Mouse (Mus musculus) limb, embryonic 15.5 days (tissue): Measurements from ENCODE around the gene Helq. TPM values are rescaled to one million over a fixed set of nuclear protein-coding genes. Genes with fewer than 3 reads are reported as not detected.

Experiments
- ATAC-seq: fragments of 200-750 bp; cut with Nextera tagmentation; 2 replicates; pipeline ENCODE4 v1.8.0; 2017; ENCODE audit warnings: low read depth, moderate TSS enrichment; ENCODE audit not compliant: insufficient number of reproducible peaks, low FRiP score, low TSS enrichment
- H3K27ac ChIP-seq: fragments of 300-500 bp; sonication (generic); 2 replicates; pipeline ENCODE4 v1.5.1; 2015; ENCODE audit warnings: moderate library complexity, mild to moderate bottlenecking, inconsistent platforms
- H3K27me3 ChIP-seq: fragments of 300-500 bp; sonication (generic); 2 replicates; pipeline ENCODE4 v1.6.1; 2015; ENCODE audit warnings: inconsistent platforms
- H3K36me3 ChIP-seq: fragments of 300-500 bp; sonication (generic); 2 replicates; pipeline ENCODE4 v1.6.1; 2015; ENCODE audit warnings: inconsistent platforms
- H3K4me1 ChIP-seq: fragments of 300-500 bp; sonication (generic); 2 replicates; pipeline ENCODE4 v1.6.1; 2015; ENCODE audit warnings: inconsistent platforms
- H3K4me2 ChIP-seq: fragments of 300-500 bp; sonication (generic); 2 replicates; pipeline ENCODE4 v1.6.1; 2015; ENCODE audit warnings: mild to moderate bottlenecking, inconsistent platforms
- H3K4me3 ChIP-seq: fragments of 300-500 bp; sonication (generic); 2 replicates; pipeline ENCODE4 v1.5.1; 2015; ENCODE audit warnings: mild to moderate bottlenecking, inconsistent platforms
- H3K9ac ChIP-seq: fragments of 300-500 bp; sonication (generic); 2 replicates; pipeline ENCODE4 v1.6.1; 2015; ENCODE audit warnings: inconsistent platforms
- H3K9me3 ChIP-seq: fragments of 300-500 bp; sonication (generic); 2 replicates; pipeline ENCODE4 v1.6.1; 2016; ENCODE audit warnings: inconsistent platforms
- WGBS: fragments of 180-500 bp; shearing (Covaris S2); methylation state at CpG from one replicate; pipeline ENCODE4 v1.1.7; 2015; 5-methylcytosine and 5-hydroxymethylcytosine counted together
- polyA plus RNA-seq: library from polyadenylated mRNA; unstranded; fragments of >200 nt; fragmentation: Nextera tagmentation; extraction: Ambion mirVana; gene quantifications from 2 replicates; pipeline ENCODE4 v1.2.1, GENCODE M21; 2015

Gene Helq
- polyA plus RNA-seq, 1 experiment from 2014 or later: 15.2 TPM

- H3K36me3 ChIP-seq: no peaks in the 10 kb centered on the region
- H3K27ac ChIP-seq: no peak overlapping the region
- no peaks in the 10 kb centered on the region for H3K9me3 ChIP-seq
- H3K9ac ChIP-seq: no peak overlapping the region
- H3K4me3 ChIP-seq: no peak overlapping the region
- H3K4me1 ChIP-seq: no peaks in the 10 kb centered on the region
- 81% methylated on average over 4 of the region's 4 CpGs for WGBS
- ATAC-seq: no peak
- H3K4me2 ChIP-seq: no peak overlapping the region
- no peaks in the 10 kb centered on the region for H3K27me3 ChIP-seq
Measured at GRCm38 (mm10) chr5:100734535-100734934, 63.9 kb downstream of the Helq start.

- WGBS: 82% methylated on average over 13 of the region's 13 CpGs
Measured at GRCm38 (mm10) chr5:100728757-100729156, 69.6 kb downstream of the Helq start.

GRCm38 (mm10) chr5:100726001-100726400 lies 72.4 kb downstream of the Helq start:
- H3K4me2 ChIP-seq: no peak overlapping the region
- H3K27ac ChIP-seq: no peak overlapping the region
- WGBS: 78% methylated on average over 4 of the region's 4 CpGs
- no peak overlapping the region for H3K4me3 ChIP-seq
- no peaks in the 10 kb centered on the region for H3K36me3 ChIP-seq
- no peaks in the 10 kb centered on the region for H3K4me1 ChIP-seq
- ATAC-seq: no peak
- H3K9me3 ChIP-seq: no peaks in the 10 kb centered on the region
- no peaks in the 10 kb centered on the region for H3K27me3 ChIP-seq
- no peak overlapping the region for H3K9ac ChIP-seq

More at GRCm38 (mm10) chr5:100728757-100729156, 69.6 kb downstream of the Helq start:
- no peak for ATAC-seq
- no peaks in the 10 kb centered on the region for H3K9me3 ChIP-seq
- no peak overlapping the region for H3K4me2 ChIP-seq
- H3K27me3 ChIP-seq: no peaks in the 10 kb centered on the region
- H3K4me3 ChIP-seq: no peak overlapping the region
- no peaks in the 10 kb centered on the region for H3K36me3 ChIP-seq
- no peaks in the 10 kb centered on the region for H3K4me1 ChIP-seq
- no peak overlapping the region for H3K27ac ChIP-seq
- no peak overlapping the region for H3K9ac ChIP-seq

GRCm38 (mm10) chr5:100719235-100720088 lies 78.9 kb downstream of the Helq start, which contains the start of gene Hpse:
Gene Hpse (minus strand): TSS chr5:100719716.
- H3K9me3 ChIP-seq: no peaks in the 10 kb centered on the region
- WGBS: under 1% methylated on average over 51 of the region's 56 CpGs
- peaks cover 5% of the 10 kb centered on the region; the same call in 1 of the 2 replicates for H3K4me1 ChIP-seq
- peak within 1 kb of the TSS; percentile 42; the same call in 1 of the 2 replicates for H3K9ac ChIP-seq
- ATAC-seq: peak; percentile 61
- H3K36me3 ChIP-seq: no peaks in the 10 kb centered on the region
- H3K27ac ChIP-seq: no peak within 1 kb of the TSS
- H3K4me3 ChIP-seq: peak within 1 kb of the TSS; percentile 53
- peak within 1 kb of the TSS; percentile 97 for H3K4me2 ChIP-seq
- peaks cover 17% of the 10 kb centered on the region for H3K27me3 ChIP-seq

- Histone ChIP-seq H3K4me2 (no peak overlapping the region), H3K27ac (no peak overlapping the region), H3K9ac (no peak overlapping the region), H3K36me3 (no peaks in the 10 kb centered on the region), H3K4me1 (peaks cover 8% of the 10 kb centered on the region), H3K27me3 (peaks cover 17% of the 10 kb centered on the region), H3K9me3 (no peaks in the 10 kb centered on the region), H3K4me3 (no peak overlapping the region)
- no peak for ATAC-seq
- WGBS: 91% methylated on average over 15 of the region's 15 CpGs
Measured at GRCm38 (mm10) chr5:100716762-100717161, 81.6 kb downstream of the Helq start.

Other genes starting within 250 kb of the Helq start
- 5.3 and 8.3 TPM in 2 replicates for gene Plac8, start 226.4 kb downstream of the Helq start, polyA plus RNA-seq
- 40.7 and 48.0 TPM in 2 replicates for gene Coq2, start 123.5 kb downstream of the Helq start, polyA plus RNA-seq
- 5.8 and 6.1 TPM in 2 replicates for gene Hpse, start 78.9 kb downstream of the Helq start, polyA plus RNA-seq
- gene Mrps18c, start within 50 bp of the Helq start, polyA plus RNA-seq: 126 and 152 TPM in 2 replicates
- gene Abraxas1, start 22.4 kb upstream of the Helq start, polyA plus RNA-seq: 24.7 and 27.4 TPM in 2 replicates
- 2.0 and 2.4 TPM in 2 replicates for gene Gpat3, start 47.1 kb upstream of the Helq start, polyA plus RNA-seq